Mouse (Mus musculus): ENCODE results near the gene Sox5.

The Sox5 gene

GRCm38 (mm10) chr6:144480648-144481528, 300.9 kb downstream of the Sox5 start:
- DNase-seq (ENCODE audit: low spot score): no peak

- DNase-seq (ENCODE audit: low spot score): no peak
Observed at GRCm38 (mm10) chr6:144479861-144480260, 301.9 kb downstream of the Sox5 start.

GRCm38 (mm10) chr6:144477287-144478064, 304.3 kb downstream of the Sox5 start:
- no peak for DNase-seq (ENCODE audit: low spot score)

GRCm38 (mm10) chr6:144473437-144473836, 308.3 kb downstream of the Sox5 start:
- DNase-seq (ENCODE audit: low spot score): no peak

GRCm38 (mm10) chr6:144472089-144472900, 309.5 kb downstream of the Sox5 start:
- no peak for DNase-seq (ENCODE audit: low spot score)

- no peak for DNase-seq (ENCODE audit: low spot score)
Observed at GRCm38 (mm10) chr6:144466711-144467110, 315.1 kb downstream of the Sox5 start.

- DNase-seq (ENCODE audit: low spot score): no peak
Observed at GRCm38 (mm10) chr6:144463691-144464090, 318.1 kb downstream of the Sox5 start.

- no peak for DNase-seq (ENCODE audit: low spot score)
Observed at GRCm38 (mm10) chr6:144463274-144463673, 318.5 kb downstream of the Sox5 start.

- no peak for DNase-seq (ENCODE audit: low spot score)
Observed at GRCm38 (mm10) chr6:144459486-144459885, 322.3 kb downstream of the Sox5 start.

- DNase-seq (ENCODE audit: low spot score): no peak
Observed at GRCm38 (mm10) chr6:144457500-144457899, 324.3 kb downstream of the Sox5 start.

- no peak for DNase-seq (ENCODE audit: low spot score)
Observed at GRCm38 (mm10) chr6:144454291-144455276, 327.2 kb downstream of the Sox5 start.

- DNase-seq (ENCODE audit: low spot score): no peak
Observed at GRCm38 (mm10) chr6:144453605-144454004, 328.2 kb downstream of the Sox5 start.

- no peak for DNase-seq (ENCODE audit: low spot score)
Observed at GRCm38 (mm10) chr6:144453147-144453546, 328.6 kb downstream of the Sox5 start.

- DNase-seq (ENCODE audit: low spot score): no peak
Observed at GRCm38 (mm10) chr6:144452200-144452977, 329.4 kb downstream of the Sox5 start.

GRCm38 (mm10) chr6:144451631-144452030, 330.1 kb downstream of the Sox5 start:
- DNase-seq (ENCODE audit: low spot score): no peak

GRCm38 (mm10) chr6:144445761-144446373, 335.9 kb downstream of the Sox5 start:
- no peak for DNase-seq (ENCODE audit: low spot score)

- no peak for DNase-seq (ENCODE audit: low spot score)
Observed at GRCm38 (mm10) chr6:144444367-144444766, 337.4 kb downstream of the Sox5 start.

GRCm38 (mm10) chr6:144443681-144444080, 338.1 kb downstream of the Sox5 start:
- DNase-seq (ENCODE audit: low spot score): no peak

- no peak for DNase-seq (ENCODE audit: low spot score)
Observed at GRCm38 (mm10) chr6:144429276-144429675, 352.5 kb downstream of the Sox5 start.

GRCm38 (mm10) chr6:144408030-144408429, 373.7 kb downstream of the Sox5 start:
- no peak for DNase-seq (ENCODE audit: low spot score)
